ENCODE assay signal across 8 mouse cellular contexts in genomic region chr6:134922511-134923195, GRCm38 (mm10). TPM values are rescaled to one million over a fixed set of nuclear protein-coding genes. Genes with fewer than 3 reads are reported as not detected.
DNase-seq lines count a peak whose midpoint lies in the region; ATAC-seq and TF ChIP-seq lines count a peak whose summit lies in the region.

No protein-coding gene starts in this region.

- peak overlapping the region; percentile 92 for H3K4me3 ChIP-seq in heart, embryonic 10.5 days
- H3K4me3 ChIP-seq in MEL (ENCODE audit: control insufficient read depth in 1 of 2, insufficient read depth in 1 of 2, low read depth in 2 of 2, low read length in 2 of 2) = peak overlapping the region; percentile 64 to 86
- H3K4me3 ChIP-seq in hindbrain, embryonic 15.5 days = peak overlapping the region; percentile 91
- H3K4me3 ChIP-seq in midbrain, embryonic 10.5 days = peak overlapping the region; percentile 81

- H3K9ac ChIP-seq in MEL (ENCODE audit: control insufficient read depth, low read depth, low read length, poor library complexity, severe bottlenecking) = peak overlapping the region; percentile 59
- peak overlapping the region; percentile 85; the same call in 1 of the 2 replicates for H3K9ac ChIP-seq in hindbrain, embryonic 15.5 days

- no peak for DNase-seq in heart, embryonic 10.5 days (ENCODE audit: low spot score)
- DNase-seq in heart, adult 11 months = no peak
- DNase-seq in MEL (ENCODE audit: low read depth, low spot score) = peak; percentile 74
- DNase-seq in midbrain, embryonic 10.5 days (ENCODE audit: low spot score) = no peak
- DNase-seq in layer of hippocampus, adult 9-10 months (ENCODE audit: low spot score) = no peak
- DNase-seq in layer of hippocampus, postnatal 25 days (ENCODE audit: extremely low spot score in 1 of 2, low spot score in 1 of 2) = no peak
- no peak for DNase-seq in cerebellum, adult 11 months

- TF ChIP-seq EP300 in MEL (IDR thresholded peaks at IDR 0.05; ENCODE audit: low read depth in 1 of 2, low read length in 2 of 2) = 0 out of 4 replicates have a peak, but pooled peaks of 1 of the 2 experiments have one; percentile 25

- H3K4me2 ChIP-seq in hindbrain, embryonic 15.5 days = peak overlapping the region; percentile 82

- H3K9me3 ChIP-seq in heart, embryonic 10.5 days = no peaks in the 10 kb centered on the region
- H3K9me3 ChIP-seq in MEL (replicated peaks; ENCODE audit: insufficient read depth, low read length) = no peaks in the 10 kb centered on the region
- H3K9me3 ChIP-seq in hindbrain, embryonic 15.5 days = no peaks in the 10 kb centered on the region
- H3K9me3 ChIP-seq in midbrain, embryonic 10.5 days (replicated peaks) = no peaks in the 10 kb centered on the region

- peaks cover 46% of the 10 kb centered on the region for H3K4me1 ChIP-seq in heart, embryonic 10.5 days
- H3K4me1 ChIP-seq in MEL (ENCODE audit: control insufficient read depth in 1 of 2, insufficient read depth in 2 of 2, low read length in 2 of 2) = peaks cover 8 to 13% of the 10 kb centered on the region in 2 experiments; a peak in 3 of 4 replicates
- peaks cover 42% of the 10 kb centered on the region for H3K4me1 ChIP-seq in hindbrain, embryonic 15.5 days (replicated peaks)
- peaks cover 74% of the 10 kb centered on the region for H3K4me1 ChIP-seq in midbrain, embryonic 10.5 days

- no peaks in the 10 kb centered on the region for H3K27me3 ChIP-seq in heart, embryonic 10.5 days (ENCODE audit: insufficient read depth, poor library complexity, severe bottlenecking)
- H3K27me3 ChIP-seq in MEL (ENCODE audit: control insufficient read depth in 1 of 2, insufficient read depth in 2 of 2, low read length in 2 of 2) = no peaks in the 10 kb centered on the region
- H3K27me3 ChIP-seq in hindbrain, embryonic 15.5 days = no peaks in the 10 kb centered on the region
- H3K27me3 ChIP-seq in midbrain, embryonic 10.5 days (ENCODE audit: low read depth, poor library complexity, severe bottlenecking) = peaks cover 13% of the 10 kb centered on the region

- ATAC-seq in hindbrain, embryonic 15.5 days (ENCODE audit: low FRiP score, low read depth) = no peak

- TF ChIP-seq CTCF in MEL (IDR thresholded peaks at IDR 0.05 in 2 of 3, conservative IDR thresholded peaks at IDR 0.05 in 1 of 3; ENCODE audit: control insufficient read depth in 1 of 3, insufficient read depth in 1 of 3, low read depth in 2 of 3, low read length in 3 of 3, poor library complexity in 1 of 3, severe bottlenecking in 1 of 3) = no peak

- H3K79me2 ChIP-seq in MEL (ENCODE audit: control insufficient read depth, insufficient read depth, low read length, poor library complexity) = peaks cover 36% of the 10 kb centered on the region

- H3K27ac ChIP-seq in heart, embryonic 10.5 days = 0 out of 2 replicates have a peak overlapping the region, but pooled peaks have one; percentile 96
- peak overlapping the region; percentile 42 for H3K27ac ChIP-seq in MEL (ENCODE audit: control insufficient read depth, low read depth, low read length)
- no peak overlapping the region for H3K27ac ChIP-seq in hindbrain, embryonic 15.5 days (replicated peaks)
- H3K27ac ChIP-seq in midbrain, embryonic 10.5 days (replicated peaks) = peak overlapping the region; percentile 94; the same call in 1 of the 2 replicates

- H3K36me3 ChIP-seq in heart, embryonic 10.5 days = 0 out of 2 replicates have a peak, but pooled peaks cover 11% of the 10 kb centered on the region
- peaks cover 2 to 29% of the 10 kb centered on the region in 2 experiments; a peak in 3 of 4 replicates for H3K36me3 ChIP-seq in MEL (ENCODE audit: control insufficient read depth in 1 of 2, insufficient read depth in 2 of 2, low read length in 2 of 2)
- no peaks in the 10 kb centered on the region for H3K36me3 ChIP-seq in hindbrain, embryonic 15.5 days
- peaks cover 30% of the 10 kb centered on the region for H3K36me3 ChIP-seq in midbrain, embryonic 10.5 days

- TF ChIP-seq POLR2A in MEL (IDR thresholded peaks at IDR 0.05; ENCODE audit: control insufficient read depth in 1 of 2, insufficient read depth in 1 of 2, low read depth in 1 of 2, low read length in 2 of 2, poor library complexity in 1 of 2) = no peak

- 32% methylated on average over 9 of the region's 9 CpGs for WGBS in heart, embryonic 10.5 days
- WGBS in hindbrain, embryonic 15.5 days = 36% methylated on average over 9 of the region's 9 CpGs
- 69% methylated on average over 9 of the region's 9 CpGs for WGBS in midbrain, embryonic 10.5 days

- TF ChIP-seq RAD21 in MEL (IDR thresholded peaks at IDR 0.05; ENCODE audit: low read depth, low read length) = no peak

TF ChIP-seq in MEL, 35 proteins besides CTCF, POLR2A, EP300 and RAD21:
- TF ChIP-seq BHLHE40 (IDR thresholded peaks at IDR 0.05; ENCODE audit: borderline replicate concordance, low read depth, low read length) (peak; percentile 13; the same call in 1 of the 2 replicates), GABPA (IDR thresholded peaks at IDR 0.05; ENCODE audit: low read depth, low read length) (no peak), ZKSCAN1 (IDR thresholded peaks at IDR 0.05; ENCODE audit: low read depth, low read length) (no peak), RCOR1 (IDR thresholded peaks at IDR 0.05; ENCODE audit: low read depth, low read length) (0 out of 2 replicates have a peak, but pooled peaks have one; percentile 27)
TF ChIP-seq in MEL: peak in this region for 2.

RNA-seq across cellular contexts. Expression of gene Cdkn1b, which starts 2.5 kb away (rescaled TPM):
- 11.0 and 12.0 TPM in 2 replicates for polyA plus RNA-seq in heart, embryonic 10.5 days (2016; fragmentation: Nextera tagmentation; extraction: Ambion mirVana)
- 7.7 and 12.0 TPM in 2 replicates for total RNA-seq in MEL (2012; rRNA removed)
- 10 to 100 TPM in 1 of 2 experiments, not detected in 1; 21.2 TPM for polyA plus RNA-seq in MEL (2012; ENCODE audit: insufficient read depth in 1 of 2, insufficient read length in 2 of 2, low read depth in 1 of 2, low replicate concordance in 2 of 2, missing spikeins in 1 of 2)
- polyA plus RNA-seq in hindbrain, embryonic 15.5 days (2015; fragmentation: Nextera tagmentation; extraction: Ambion mirVana) = 17.0 and 21.8 TPM in 2 replicates
- polyA plus RNA-seq in midbrain, embryonic 10.5 days (2016; fragmentation: Nextera tagmentation; extraction: Ambion mirVana) = 15.5 and 20.9 TPM in 2 replicates
- 10 to 100 TPM; 51.3 to 51.5 TPM for total RNA-seq in layer of hippocampus, postnatal 25 days (2021)

RNA-seq across cellular contexts. Expression of gene Gpr19, which starts 24.3 kb away (rescaled TPM):
- polyA plus RNA-seq in heart, embryonic 10.5 days (2016; fragmentation: Nextera tagmentation; extraction: Ambion mirVana) = 9.0 and 11.8 TPM in 2 replicates
- 8.4 and 9.0 TPM in 2 replicates for total RNA-seq in MEL (2012; rRNA removed)
- polyA plus RNA-seq in MEL (2012; ENCODE audit: insufficient read depth in 1 of 2, insufficient read length in 2 of 2, low read depth in 1 of 2, low replicate concordance in 2 of 2, missing spikeins in 1 of 2) = 10 to 100 TPM in 1 of 2 experiments, not detected in 1; 11.7 TPM
- polyA plus RNA-seq in hindbrain, embryonic 15.5 days (2015; fragmentation: Nextera tagmentation; extraction: Ambion mirVana) = 34.3 and 34.5 TPM in 2 replicates
- polyA plus RNA-seq in midbrain, embryonic 10.5 days (2016; fragmentation: Nextera tagmentation; extraction: Ambion mirVana) = 32.3 and 37.7 TPM in 2 replicates
- 10 to 100 TPM; 25.2 to 28.3 TPM for total RNA-seq in layer of hippocampus, postnatal 25 days (2021)

RNA-seq across cellular contexts. Expression of gene Apold1, which starts 58.9 kb away (rescaled TPM):
- 2.2 and 2.9 TPM in 2 replicates for polyA plus RNA-seq in heart, embryonic 10.5 days (2016; fragmentation: Nextera tagmentation; extraction: Ambion mirVana)
- 0.07 and 0.12 TPM in 2 replicates for total RNA-seq in MEL (2012; rRNA removed)
- polyA plus RNA-seq in MEL (2012; ENCODE audit: insufficient read depth in 1 of 2, insufficient read length in 2 of 2, low read depth in 1 of 2, low replicate concordance in 2 of 2, missing spikeins in 1 of 2) = under 1 TPM in 1 of 2 experiments, not detected in 1; 0.08 TPM
- 3.6 and 4.1 TPM in 2 replicates for polyA plus RNA-seq in hindbrain, embryonic 15.5 days (2015; fragmentation: Nextera tagmentation; extraction: Ambion mirVana)
- 2.5 and 2.8 TPM in 2 replicates for polyA plus RNA-seq in midbrain, embryonic 10.5 days (2016; fragmentation: Nextera tagmentation; extraction: Ambion mirVana)
- 1 to 10 TPM; 2.5 to 2.8 TPM for total RNA-seq in layer of hippocampus, postnatal 25 days (2021)
